Mouse (Mus musculus) G1E (cell line): ENCODE measurements around the gene Fam78b. TPM values are rescaled to one million over a fixed set of nuclear protein-coding genes. Genes with fewer than 3 reads are reported as not detected.

ENCODE experiments used
- ATAC-seq: 2 replicates; pipeline ENCODE4 v1.8.0; 2016; ENCODE audit warnings: mild to moderate bottlenecking; ENCODE audit not compliant: insufficient number of reproducible peaks, poor library complexity, low FRiP score, severe bottlenecking; ENCODE audit errors: extremely low read depth
- DNase-seq: peaks from one replicate; pipeline ENCODE4 v3.0.0; 2012; ENCODE audit warnings: low spot score
- H3K27me3 ChIP-seq: 2 replicates; pipeline ENCODE4 v1.6.1; 2012; ENCODE audit warnings: mild to moderate bottlenecking, low read length, inconsistent platforms; ENCODE audit not compliant: insufficient read depth
- H3K36me3 ChIP-seq: replicated peaks from 2 replicates; pipeline ENCODE3; 2012; ENCODE audit warnings: mild to moderate bottlenecking, inconsistent platforms
- H3K4me1 ChIP-seq: 2 replicates; pipeline ENCODE4 v1.6.1; 2012; ENCODE audit warnings: low read depth, low read length, inconsistent platforms, mixed read lengths; ENCODE audit not compliant: insufficient read depth
- H3K4me3 ChIP-seq: 2 replicates; pipeline ENCODE4 v1.5.1; 2012; ENCODE audit warnings: low read depth, mild to moderate bottlenecking, inconsistent platforms, low read length, moderate library complexity, mixed read lengths
- H3K9me3 ChIP-seq: replicated peaks from 2 replicates; pipeline ENCODE4 v1.6.1; 2012; ENCODE audit warnings: inconsistent platforms
- CTCF ChIP-seq: IDR thresholded peaks from 2 replicates; pipeline ENCODE4 v1.5.1; 2012; ENCODE audit warnings: low read depth, low read length, inconsistent platforms, mixed read lengths
- GATA1 ChIP-seq: IDR thresholded peaks from 2 replicates; pipeline ENCODE4 v1.6.1; 2012; ENCODE audit warnings: borderline replicate concordance, low read length, inconsistent platforms, mixed read lengths
- GATA2 ChIP-seq: IDR thresholded peaks from 2 replicates; pipeline ENCODE4 v1.6.1; 2012; ENCODE audit warnings: low read depth, low read length, inconsistent platforms, borderline replicate concordance
- POLR2AphosphoS5 ChIP-seq: IDR thresholded peaks from 2 replicates; pipeline ENCODE4 v1.6.1; 2012; ENCODE audit warnings: low read depth, low read length, inconsistent platforms; ENCODE audit not compliant: insufficient replicate concordance
- TAL1 ChIP-seq: conservative IDR thresholded peaks from 2 replicates; pipeline ENCODE4 v1.6.1; 2012; ENCODE audit warnings: low read depth, low read length, inconsistent platforms, mixed read lengths
- polyA plus RNA-seq: library from polyadenylated mRNA; stranded (reverse); fragments of >175 nt; gene quantifications from 2 replicates; pipeline ENCODE4 v1.2.3, GENCODE M21; 2012
- total RNA-seq, 2 experiments: library from RNA; stranded (forward) in 1 of 2; stranded (reverse) in 1 of 2; fragments of 200-1000 nt in 1 of 2; fragments of >200 nt in 1 of 2; fragmentation: Nextera tagmentation in 1 of 2; gene quantifications; 2 replicates each; pipeline ENCODE4 v1.2.3; 2014 to 2017

The Fam78b gene
- total and polyA plus RNA-seq, 3 experiments, result 0.11 TPM; not detected in 2

DNA sequence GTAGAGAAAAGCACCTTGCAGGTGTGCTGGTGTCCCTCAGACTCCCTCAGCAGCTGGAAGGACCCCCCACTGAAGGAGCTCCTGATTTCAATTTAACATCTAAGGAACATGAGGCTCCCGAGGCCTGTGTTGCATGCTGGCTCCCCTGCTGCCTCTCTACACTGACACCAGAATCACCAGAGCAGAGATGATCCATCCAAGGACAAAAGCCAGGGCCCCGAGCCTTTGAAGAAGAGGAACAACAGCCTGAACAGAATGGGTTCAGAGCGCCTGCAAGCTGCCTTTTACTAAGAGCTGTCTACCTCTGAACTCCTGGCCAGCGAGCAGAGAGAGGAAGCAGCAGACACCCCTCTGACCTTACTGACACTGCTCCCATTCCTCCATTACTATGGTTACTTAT lies 64.3 kb downstream of the Fam78b start:
- no peaks in the 10 kb centered on the region for H3K27me3 ChIP-seq
- no peak for TF ChIP-seq GATA1
- TF ChIP-seq TAL1, result no peak
- no peak for TF ChIP-seq POLR2AphosphoS5
- DNase-seq, result no peak
- no peaks in the 10 kb centered on the region for H3K4me1 ChIP-seq
- H3K9me3 ChIP-seq, result peaks cover 84% of the 10 kb centered on the region
- ATAC-seq, result no peak
- H3K4me3 ChIP-seq, result no peak overlapping the region
- H3K36me3 ChIP-seq, result no peaks in the 10 kb centered on the region

DNA sequence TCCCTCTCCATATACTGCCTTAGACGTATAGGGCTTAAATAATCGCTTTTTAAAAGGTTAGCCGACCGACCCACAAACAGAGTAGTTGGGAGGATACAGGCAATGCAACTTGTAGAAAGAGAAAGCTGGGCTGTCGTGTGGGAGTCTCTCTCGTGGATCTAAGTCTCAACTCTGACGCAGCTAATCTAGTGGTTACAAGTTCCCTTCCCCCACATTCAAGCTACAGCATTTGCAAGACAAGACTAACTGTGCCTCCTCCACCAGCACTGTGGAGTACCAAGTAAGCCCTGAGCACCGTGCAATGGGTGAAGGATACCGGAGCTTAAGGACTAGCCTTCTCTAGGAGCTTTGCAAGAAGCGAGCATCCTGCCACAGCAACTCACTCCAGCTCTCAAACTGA lies 64.8 kb downstream of the Fam78b start:
- ATAC-seq (no peak), DNase-seq (no peak)
- TF ChIP-seq CTCF, result no peak
- H3K36me3 ChIP-seq, result no peaks in the 10 kb centered on the region
- H3K4me1 ChIP-seq, result no peaks in the 10 kb centered on the region
- H3K9me3 ChIP-seq, result peaks cover 84% of the 10 kb centered on the region
- H3K4me3 ChIP-seq, result no peak overlapping the region
- H3K27me3 ChIP-seq, result no peaks in the 10 kb centered on the region

DNA sequence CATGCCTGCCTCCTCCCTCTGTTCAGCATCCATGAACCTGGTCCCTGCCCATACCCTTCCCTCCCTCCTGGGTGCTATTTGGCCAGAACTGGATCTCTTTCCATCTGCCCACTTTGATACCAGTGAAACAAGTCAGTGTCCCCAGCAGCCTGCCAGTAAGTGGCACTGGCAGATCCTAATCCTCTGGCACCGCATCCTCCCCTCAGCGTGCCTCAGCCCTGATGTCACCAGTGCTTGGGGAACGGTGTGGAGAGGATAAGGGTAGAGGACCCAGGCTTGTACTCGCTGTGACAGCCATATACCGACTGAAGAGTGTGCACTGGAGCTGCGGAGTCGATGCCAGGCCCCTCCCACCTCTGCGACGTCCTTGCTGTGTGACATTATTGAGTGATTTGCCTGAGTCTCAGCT lies 65.7 kb downstream of the Fam78b start:
- DNase-seq (no peak), ATAC-seq (no peak)
- Histone ChIP-seq H3K9me3 (peaks cover 89% of the 10 kb centered on the region), H3K27me3 (no peaks in the 10 kb centered on the region), H3K4me3 (no peak overlapping the region), H3K4me1 (no peaks in the 10 kb centered on the region), H3K36me3 (no peaks in the 10 kb centered on the region)
- TF ChIP-seq GATA1, result no peak
- no peak for TF ChIP-seq TAL1
- TF ChIP-seq POLR2AphosphoS5, result no peak
- TF ChIP-seq CTCF, result no peak
- TF ChIP-seq GATA2, result no peak

- no peak for ATAC-seq
- H3K27me3 ChIP-seq, result no peaks in the 10 kb centered on the region
- H3K36me3 ChIP-seq, result no peaks in the 10 kb centered on the region
- H3K4me1 ChIP-seq, result no peaks in the 10 kb centered on the region
- peaks cover 74% of the 10 kb centered on the region for H3K9me3 ChIP-seq
- no peak for TF ChIP-seq TAL1
- TF ChIP-seq GATA1, result no peak
- TF ChIP-seq GATA2, result no peak
- no peak for TF ChIP-seq CTCF
- no peak for TF ChIP-seq POLR2AphosphoS5
- DNase-seq, result no peak
- H3K4me3 ChIP-seq, result no peak overlapping the region
Measured at GRCm38 (mm10) chr1:167069741-167070140, 68.5 kb downstream of the Fam78b start.

- H3K4me3 ChIP-seq, result no peak overlapping the region
- no peaks in the 10 kb centered on the region for H3K27me3 ChIP-seq
- no peaks in the 10 kb centered on the region for H3K36me3 ChIP-seq
- ATAC-seq (no peak), DNase-seq (no peak)
- peaks cover 71% of the 10 kb centered on the region for H3K9me3 ChIP-seq
- TF ChIP-seq GATA2 (no peak), CTCF (no peak), POLR2AphosphoS5 (no peak), GATA1 (no peak), TAL1 (no peak)
- H3K4me1 ChIP-seq, result no peaks in the 10 kb centered on the region
Measured at GRCm38 (mm10) chr1:167070306-167070705, 69.1 kb downstream of the Fam78b start.

GRCm38 (mm10) chr1:167075726-167076125 lies 74.5 kb downstream of the Fam78b start:
- Histone ChIP-seq H3K36me3 (no peaks in the 10 kb centered on the region), H3K9me3 (peaks cover 52% of the 10 kb centered on the region), H3K4me3 (no peak overlapping the region), H3K4me1 (no peaks in the 10 kb centered on the region), H3K27me3 (no peaks in the 10 kb centered on the region)
- DNase-seq, result no peak
- no peak for ATAC-seq
- no peak for TF ChIP-seq GATA1
- TF ChIP-seq GATA2, result no peak
- TF ChIP-seq CTCF, result no peak
- no peak for TF ChIP-seq POLR2AphosphoS5
- TF ChIP-seq TAL1, result no peak

DNA sequence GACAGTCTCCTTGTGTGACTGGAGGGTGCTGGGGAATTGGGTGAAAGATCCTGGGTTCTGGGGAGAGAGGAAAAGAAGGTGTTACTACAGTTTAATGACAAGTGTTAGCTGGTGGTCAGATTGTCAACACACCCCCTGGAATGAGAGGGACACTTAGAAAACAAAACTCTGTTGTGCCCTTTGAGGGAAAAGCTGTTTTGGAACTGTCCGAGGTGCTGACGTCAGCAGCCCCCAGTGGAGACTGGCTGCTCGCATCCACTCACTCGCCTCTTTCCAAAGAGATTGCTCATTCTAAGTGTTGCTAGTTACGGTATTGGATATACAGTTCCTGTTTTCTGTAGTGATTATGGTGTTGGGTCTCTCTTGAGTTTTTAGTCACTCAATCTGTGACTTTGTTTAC lies 78.3 kb downstream of the Fam78b start:
- DNase-seq (no peak), ATAC-seq (no peak)
- Histone ChIP-seq H3K4me3 (no peak overlapping the region), H3K4me1 (no peaks in the 10 kb centered on the region), H3K36me3 (no peaks in the 10 kb centered on the region), H3K9me3 (peaks cover 46% of the 10 kb centered on the region), H3K27me3 (no peaks in the 10 kb centered on the region)
- TF ChIP-seq TAL1 (no peak), GATA1 (no peak), CTCF (no peak), POLR2AphosphoS5 (no peak), GATA2 (no peak)
